Mouse (Mus musculus) cerebellum, adult 8-10 months (tissue): ENCODE results near the gene Fxyd2.

ENCODE experiments used
- DNase-seq: peaks from one replicate; pipeline ENCODE4 v3.0.0; 2022

Gene Fxyd2

DNA sequence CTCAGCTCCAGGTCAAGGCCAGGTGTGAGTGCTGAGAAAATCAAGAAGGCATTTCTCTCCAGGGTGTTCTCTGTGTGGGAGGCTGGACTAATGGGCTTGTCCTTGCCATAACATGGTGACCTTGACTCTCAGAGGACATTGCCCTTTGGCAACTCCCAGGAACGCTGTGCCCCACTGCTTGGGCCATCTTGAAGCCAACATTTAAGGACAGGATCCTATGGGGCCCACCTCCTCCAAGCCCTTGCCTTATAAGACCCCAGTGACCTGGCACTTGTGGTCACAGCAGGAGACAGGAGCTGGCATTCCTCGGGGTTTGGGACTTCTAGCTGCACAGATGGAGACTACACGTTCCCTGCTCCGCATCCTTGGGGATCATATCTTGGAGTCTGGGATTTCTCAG, at the start of gene Fxyd2:
Fxyd2 (plus strand) TSS at position 236 of the 400 bp plus-strand sequence.
- no peak for DNase-seq

DNA sequence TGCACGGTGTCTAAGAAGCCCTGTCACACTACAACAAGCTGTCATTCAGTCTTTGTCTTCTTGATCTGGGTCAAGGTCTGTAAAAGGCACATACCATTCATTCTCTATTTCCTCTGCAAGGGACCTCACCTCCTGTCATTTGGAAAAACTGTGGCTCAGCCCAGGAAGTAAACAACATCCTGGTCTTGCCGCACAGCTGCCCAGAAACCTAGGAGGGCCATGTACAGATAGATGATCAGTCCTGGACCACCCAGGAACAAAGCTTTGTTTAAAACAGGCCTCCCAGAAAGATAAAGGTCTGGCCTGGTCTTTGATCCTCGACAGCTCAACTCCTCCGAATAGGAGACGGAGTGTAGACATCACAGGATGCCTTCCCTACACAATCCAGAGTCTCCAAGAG, 49.6 kb upstream of the Fxyd2 start:
- no peak for DNase-seq

DNA sequence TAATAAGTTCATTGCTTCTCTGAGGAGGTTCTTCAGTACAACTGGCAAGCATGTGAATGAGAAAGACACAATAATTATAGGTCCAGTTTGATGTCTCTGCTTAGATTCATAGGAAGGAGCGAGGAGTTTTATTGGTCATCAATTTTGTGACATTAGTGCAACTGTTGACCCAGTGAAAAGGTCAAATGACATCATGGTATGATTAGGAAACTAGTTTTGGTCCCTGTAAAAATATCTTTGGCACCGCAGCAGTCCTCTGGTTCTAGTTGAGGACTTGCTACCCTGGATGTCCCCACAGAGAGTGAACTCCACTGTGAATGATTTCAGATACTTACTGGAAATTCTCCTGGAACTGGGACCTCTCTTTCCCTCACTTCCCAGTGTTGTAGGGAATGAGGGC, 44.3 kb upstream of the Fxyd2 start:
- no peak for DNase-seq

DNA sequence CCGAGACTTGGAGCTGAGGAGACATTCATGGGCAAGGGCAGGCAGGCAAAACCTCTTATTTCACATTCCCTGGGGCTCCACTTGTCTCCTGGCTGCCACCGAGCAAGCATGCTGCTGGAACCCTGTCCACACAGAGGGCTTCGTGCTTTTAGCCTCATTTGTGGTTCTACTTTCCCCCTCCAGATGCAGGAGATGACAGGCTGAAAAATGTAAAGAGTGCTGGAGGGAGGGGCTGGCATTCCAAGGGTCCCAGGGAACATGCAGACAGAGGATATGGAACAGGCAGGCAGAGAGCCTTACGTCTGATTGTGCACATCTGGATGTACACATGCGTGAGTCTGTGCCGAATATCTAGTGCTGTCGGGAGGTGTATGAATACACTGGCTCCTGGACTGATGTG, 41.1 kb upstream of the Fxyd2 start:
- DNase-seq: no peak

DNA sequence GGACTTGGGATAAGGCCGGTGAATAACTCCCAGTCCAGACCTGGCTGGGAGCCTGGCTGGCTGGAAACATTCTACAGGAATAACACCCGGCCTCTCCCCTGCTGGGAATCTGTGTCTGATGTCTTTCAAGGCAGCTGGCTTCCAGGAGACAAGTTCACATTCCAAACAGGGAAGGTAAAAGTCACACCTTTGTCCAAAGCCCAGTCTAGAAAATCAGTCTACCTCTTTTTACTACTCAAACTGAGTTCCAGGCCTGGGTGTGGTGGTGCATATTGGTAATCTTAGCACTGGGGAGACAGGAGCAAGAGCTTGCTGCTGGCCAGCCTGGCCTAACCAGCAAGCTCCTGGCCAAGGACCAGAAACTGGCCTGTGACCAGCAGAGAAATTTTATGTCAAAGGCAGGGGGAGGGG, 37.4 kb upstream of the Fxyd2 start:
- DNase-seq: peak; percentile 70

DNA sequence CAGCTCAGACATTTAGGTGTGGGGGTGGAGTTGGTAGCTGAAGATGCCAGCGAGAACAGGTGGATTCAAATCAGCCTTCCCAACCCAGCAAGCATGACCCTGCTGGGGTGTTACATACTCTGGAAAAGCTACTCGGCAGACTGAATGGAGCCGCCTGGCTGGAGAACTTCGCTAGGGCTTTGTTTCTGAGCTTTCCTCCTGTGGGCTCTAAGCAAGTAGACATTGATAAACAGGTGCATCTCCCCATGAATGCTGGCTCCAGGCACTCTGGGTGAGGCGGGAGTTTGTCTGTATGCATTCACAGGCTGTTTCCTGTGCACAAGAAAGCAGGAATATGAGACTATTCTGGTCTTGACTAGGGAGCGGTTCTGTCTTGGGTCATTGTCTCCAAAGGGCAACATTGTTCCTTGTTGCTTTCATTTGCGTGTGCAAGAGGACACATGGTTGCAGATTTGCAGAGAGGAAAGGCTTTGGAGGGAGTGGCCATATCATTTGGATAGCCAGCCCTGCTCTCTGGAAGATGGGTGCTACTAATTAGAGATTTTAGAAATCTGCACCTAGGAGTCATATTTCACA, 35.7 kb upstream of the Fxyd2 start:
- peak; percentile 61 for DNase-seq

DNA sequence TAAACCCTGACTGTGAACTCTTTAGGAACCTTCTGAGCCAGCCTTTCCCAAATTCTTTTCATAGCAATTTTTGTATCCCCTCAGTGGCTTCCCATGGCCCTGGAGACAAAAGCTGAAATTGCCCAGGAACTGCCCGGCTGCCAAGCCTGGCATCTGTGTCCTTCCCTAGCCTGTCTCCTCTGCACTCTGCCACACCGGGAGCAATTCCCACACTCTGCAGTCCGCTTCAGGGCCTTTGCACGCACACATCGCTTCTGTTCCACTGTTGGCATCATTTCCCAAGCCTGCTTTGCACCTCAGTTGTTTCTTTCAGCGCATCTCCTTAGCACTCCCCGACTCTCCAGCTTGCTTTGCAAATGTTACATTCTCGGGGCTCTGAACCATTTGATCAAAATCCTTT, 31.8 kb upstream of the Fxyd2 start:
- no peak for DNase-seq

DNA sequence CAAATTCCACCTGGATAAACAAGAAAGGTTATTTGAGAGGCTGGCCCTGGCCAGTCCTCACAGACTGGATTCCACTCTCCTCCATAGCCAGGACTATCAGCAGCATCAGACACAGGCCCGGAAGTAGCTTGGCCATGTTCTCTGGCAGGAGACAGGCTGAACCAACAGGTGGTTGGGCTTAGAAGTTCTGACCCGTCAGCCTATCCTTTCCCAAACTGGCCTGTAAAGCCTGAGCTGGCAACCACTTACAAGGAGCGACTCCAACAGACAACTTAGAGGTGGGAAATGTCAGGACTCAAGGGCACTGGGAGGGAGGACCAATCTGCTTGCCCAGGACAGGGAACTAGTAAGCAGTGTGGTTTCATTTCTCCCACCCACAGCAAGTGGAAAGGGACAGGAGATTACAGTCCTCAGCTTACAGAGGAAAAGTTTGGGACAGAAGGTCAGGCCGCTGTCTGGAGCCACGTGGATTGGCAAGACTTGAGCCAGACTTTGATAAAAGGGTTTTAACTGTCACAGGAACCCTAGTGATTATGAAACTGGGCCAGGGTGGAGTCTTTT, 31.0 kb upstream of the Fxyd2 start:
- no peak for DNase-seq

DNA sequence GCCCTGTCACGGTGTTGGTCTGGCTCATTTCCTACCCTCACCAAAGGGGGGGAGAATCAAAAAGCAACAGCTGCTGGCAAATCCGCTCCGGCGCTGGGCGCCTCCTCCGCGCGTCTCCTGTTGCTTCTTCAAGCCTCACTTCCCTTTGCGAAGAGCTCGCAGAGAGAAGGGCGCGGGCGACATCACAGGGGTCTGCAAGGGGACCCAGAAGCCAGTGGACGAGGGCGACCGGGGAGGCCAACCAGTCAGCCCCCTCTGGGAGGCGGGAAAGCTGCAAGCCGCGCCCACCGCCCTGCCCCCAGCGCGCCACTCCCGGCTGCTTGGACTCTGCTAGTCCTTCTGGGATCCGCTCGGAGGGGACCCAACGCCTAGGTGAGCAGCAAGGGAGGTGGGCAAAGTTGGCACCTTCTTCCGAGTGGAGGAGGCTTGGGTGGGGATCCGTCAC, 29.3 kb upstream of the Fxyd2 start, which contains the start of gene Fxyd6:
Fxyd6 (plus strand) TSS at position 69 of the 445 bp plus-strand sequence.
- DNase-seq: peak; percentile 49

DNA sequence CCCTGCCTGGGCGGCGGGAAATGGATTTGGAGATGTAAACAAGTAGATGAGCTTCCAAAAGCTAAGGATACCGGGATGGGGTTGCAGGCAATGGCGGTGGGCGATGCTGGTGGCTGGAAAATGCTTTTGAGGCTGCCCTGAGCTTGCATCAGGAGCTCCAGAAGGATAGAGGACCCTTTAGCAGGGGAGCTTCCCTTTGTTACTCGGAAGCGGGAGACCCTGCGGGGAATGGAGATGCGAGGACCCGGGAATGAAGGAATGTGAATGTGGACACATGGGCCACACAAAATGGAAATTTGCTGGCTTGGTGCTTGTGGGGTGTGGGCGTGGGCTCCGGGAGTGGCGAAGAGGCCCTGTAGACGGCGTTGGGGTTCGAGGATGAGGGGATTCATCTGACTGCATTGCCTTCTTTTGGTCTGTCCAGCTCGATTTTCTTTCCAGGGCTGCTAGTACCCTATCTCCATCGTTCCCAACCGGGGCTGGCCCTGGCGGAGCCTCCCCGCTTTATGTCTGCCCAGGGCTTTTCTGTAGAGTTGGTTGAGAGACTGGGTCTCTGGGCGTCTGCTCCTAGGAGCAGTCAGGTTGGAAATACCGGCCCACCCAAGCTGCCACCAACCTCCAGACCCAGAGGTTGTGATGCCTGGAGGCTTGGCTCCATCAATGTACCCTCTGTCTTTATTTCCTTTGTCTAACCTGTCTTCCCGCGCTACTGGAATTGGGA, 28.7 kb upstream of the Fxyd2 start:
- DNase-seq: no peak

DNA sequence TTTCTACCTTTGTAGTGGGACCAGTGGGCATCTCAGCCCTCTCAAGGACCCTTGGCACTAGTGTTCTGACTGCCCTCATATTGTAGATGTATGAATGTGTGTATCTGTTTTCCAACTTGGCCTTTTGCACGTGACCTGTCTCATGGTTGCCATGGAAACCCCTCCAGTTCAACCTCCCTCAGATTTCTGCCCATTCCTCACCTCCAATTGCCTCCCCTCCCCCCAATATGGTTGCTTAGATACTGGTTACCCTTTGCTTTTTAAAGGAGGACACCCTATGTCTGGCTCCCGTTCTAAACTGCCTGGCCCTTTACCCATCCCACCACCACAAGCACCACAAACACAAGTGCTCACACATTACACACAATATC, 28.1 kb upstream of the Fxyd2 start:
- DNase-seq: no peak

DNA sequence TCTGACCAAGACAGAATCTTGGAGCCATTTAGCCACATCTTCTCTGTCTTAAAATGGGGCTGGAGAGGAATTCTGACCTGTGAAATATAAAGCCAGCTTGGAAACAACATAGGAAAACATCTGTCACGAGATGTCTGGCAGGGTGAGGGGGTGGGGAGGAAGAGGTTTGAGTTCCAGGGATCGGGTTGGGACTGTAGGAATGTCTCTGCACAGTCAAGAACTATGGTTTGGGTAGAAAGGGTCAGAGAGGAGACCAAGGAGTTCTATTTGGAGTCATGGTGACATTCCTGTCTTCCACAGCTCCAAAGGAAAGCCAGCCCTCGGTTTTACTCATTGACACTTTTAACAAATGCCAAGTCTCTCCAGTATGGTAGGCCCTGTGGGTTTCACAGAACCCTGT, 25.6 kb upstream of the Fxyd2 start:
- no peak for DNase-seq

DNA sequence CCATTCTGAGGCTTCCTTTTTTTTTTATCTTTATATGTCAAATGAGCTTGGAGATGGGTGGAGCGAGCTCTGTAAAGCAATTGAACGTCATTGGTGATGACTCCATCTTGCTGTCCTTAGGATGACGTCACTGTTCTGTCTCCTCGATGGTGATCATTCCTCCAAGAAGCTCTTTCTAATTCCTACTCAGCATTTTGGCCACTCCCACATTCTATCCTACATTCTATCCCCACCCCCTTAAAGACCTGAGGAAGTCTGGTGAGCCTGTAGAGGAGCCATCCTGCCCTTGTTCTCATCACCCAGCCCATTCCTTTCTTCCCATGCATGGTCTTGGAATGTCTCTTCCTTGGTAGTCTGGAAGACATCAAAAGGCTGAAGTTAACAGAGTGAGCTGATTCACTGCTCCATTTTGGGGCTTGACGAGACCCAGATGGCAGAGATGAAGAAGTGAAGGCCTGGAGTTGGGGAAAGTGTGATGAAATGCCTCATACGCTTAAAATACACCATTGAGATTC, 24.4 kb upstream of the Fxyd2 start:
- DNase-seq: no peak

DNA sequence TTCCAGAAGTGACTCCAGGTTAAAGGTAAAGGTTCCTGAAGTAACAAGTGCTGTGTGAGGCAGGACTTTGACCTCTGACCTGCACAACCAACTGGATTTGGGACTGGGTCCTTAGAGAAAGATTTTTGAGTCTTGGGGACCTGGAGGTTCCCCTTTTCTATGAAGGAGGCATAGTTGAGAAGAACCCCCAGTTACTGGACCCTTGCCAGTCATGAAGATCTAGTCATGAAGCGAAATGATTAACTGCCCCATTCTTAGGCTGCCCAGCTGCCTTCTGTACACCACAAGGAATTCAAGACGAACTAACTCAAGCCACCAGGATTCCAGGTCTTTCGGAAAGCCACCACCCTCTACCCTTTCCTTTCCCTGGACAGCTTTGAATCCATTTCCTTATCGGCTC, 23.0 kb upstream of the Fxyd2 start:
- DNase-seq: no peak

DNA sequence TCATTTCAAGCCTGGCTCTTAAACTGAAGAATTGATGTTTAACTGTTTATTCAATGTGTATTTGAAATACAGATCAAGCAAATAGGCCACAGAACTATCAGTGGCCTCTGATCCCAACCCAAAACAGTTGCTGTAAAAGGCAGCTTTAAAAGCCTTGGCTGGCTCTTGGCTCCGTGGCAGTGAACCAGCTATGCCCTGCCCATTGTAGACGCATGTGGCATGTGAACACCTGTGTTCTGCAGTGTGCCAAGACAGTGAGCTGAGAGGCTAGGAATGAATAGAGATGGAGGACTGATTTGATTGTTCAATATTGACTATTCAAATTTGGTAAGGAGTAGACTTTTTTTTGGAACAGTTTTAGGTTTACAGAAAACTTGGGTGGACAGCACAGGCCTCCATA, 22.6 kb upstream of the Fxyd2 start:
- DNase-seq: peak; percentile 55

DNA sequence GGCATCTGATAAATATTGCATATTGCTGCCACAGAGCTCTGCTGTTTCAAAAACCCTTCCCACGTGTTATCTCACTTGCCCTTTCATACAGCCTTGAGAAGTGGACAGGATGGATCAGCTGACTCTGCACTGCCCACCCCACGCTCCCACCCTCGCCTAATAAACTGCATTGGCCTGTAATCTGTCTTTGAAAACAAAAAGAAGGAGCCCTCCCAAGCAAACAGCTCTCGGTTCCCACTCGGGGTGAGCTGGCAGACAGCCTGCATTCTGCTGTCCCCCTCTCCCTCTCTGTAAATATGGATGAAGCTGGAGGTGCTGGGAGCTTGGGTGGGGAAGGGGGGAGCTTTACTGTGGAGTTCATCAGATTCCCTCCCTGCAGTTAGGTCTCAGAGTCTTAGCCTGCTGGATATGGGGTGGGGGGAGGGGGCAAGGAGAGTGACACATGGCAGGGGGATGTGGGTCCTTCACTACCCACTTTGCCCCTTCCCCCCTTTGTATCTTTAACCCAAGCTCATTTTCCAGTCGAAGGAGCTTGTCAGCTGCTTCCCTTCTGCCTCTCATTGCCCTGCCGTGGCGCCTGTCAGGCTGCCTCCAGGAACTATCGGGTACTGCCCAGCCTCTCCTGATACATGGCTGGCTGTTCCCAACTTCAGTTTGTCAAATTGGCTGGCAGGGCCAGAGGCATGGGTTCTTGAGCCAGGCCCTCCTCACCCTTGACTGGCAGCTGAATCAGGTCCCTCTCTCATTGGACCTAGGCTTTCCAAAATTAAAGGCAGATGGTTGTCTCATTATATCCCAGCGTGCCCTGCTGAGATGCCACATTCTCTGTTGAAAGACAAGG, 18.8 kb upstream of the Fxyd2 start:
- peak; percentile 69 for DNase-seq

DNA sequence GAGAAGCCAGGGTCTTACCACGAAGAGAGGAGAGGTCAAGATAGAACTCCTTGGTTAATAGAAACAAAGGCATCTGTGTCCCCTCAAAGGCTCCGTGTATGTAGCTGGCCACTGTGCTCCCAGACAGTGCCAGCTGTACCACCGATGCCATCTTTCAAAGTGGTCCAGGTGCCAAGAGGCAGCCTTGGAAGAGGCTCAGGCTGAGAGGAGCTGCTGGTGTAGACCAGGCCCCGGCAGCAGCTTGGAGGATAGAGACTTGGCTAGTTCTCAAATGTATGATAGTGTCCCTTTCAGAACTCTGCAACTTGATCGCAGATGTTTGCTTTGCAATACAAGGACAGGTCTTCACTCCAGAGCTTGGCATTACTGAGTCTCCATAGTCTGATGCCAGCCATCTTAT, 17.1 kb upstream of the Fxyd2 start:
- DNase-seq: no peak

DNA sequence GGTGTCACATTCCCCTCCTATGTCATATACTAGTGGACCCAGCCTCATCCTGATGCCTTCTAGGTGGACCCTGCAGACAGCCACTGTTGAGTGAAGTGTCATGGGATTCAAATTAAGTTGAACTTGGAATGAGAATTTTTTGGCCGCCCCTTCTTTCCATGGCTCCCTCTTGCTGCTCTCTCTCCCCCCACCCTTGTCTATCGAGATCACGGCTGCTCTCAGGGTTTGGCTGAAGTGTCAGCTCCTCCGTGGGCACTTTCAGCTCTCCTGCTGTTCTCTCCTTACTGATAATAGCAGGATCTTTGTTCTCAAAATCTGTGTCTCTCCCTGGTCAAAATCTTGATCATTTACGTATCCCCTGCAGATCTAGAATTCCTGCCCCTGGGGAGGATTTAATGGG, 16.6 kb upstream of the Fxyd2 start:
- DNase-seq: no peak

DNA sequence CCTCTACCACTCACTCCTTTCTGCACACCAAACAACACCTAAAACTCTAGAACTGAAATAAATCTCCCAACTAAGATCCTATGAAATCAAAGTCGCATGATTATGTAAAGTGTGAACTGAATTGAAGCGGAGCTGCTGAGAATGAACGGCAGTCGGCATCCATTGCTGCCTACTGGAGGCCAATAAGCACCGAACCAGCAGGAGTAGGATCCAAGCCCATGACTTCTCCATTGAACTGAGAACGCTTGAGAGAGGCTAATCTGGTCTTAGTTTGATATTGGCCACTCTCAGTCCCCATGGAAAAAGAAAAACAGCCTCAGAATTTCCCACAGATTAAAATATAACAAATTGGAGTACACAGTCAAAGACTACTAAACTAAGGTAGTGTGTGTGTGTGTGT, 15.6 kb upstream of the Fxyd2 start:
- DNase-seq: no peak

DNA sequence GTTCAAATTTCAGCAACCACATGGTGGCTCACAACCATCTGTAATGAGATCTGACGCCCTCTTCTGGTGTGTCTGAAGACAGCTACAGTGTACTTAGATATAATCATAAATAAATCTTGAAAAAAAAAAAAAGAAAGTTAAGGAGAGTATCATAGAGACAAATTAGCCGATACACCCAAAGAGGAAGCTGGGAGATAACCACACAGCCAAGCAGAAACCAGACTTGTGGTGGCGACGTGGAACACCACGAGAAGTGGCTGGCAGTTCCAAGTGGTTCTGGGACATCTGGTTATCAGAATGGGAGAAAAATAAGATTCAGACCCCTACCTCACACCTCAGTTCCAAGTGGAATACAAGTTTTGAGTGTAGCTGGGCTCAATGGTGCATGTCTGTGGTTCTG, 12.8 kb upstream of the Fxyd2 start:
- no peak for DNase-seq

DNA sequence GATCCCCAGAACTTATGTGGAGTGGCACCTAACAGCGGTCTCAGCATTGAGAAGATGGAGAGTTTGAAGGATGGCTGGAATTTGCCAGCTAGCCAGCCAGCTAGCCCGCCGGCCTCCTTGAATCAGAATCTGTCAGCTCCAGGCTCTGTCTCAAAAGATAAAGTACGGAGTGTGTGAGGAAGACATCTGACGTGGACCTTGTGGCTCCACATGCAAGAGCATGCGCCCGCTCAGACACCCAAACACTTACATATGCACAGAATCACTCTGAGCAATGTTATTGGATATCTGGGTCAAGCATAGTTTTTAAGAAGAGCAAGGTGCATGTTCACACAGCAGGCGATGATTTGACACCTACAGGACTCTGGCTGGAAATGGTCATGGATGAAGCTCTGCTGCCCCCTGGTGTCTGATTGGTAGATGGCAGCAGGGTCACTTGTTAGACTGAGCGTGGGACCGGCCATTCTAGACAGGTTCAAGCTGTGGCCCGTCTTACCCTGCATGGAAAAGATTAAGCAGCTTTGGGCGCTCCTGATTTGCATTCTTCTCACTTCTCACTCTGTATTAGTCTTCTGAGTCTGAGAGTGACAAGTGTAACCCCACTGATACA, 11.0 kb upstream of the Fxyd2 start:
- peak; percentile 94 for DNase-seq

DNA sequence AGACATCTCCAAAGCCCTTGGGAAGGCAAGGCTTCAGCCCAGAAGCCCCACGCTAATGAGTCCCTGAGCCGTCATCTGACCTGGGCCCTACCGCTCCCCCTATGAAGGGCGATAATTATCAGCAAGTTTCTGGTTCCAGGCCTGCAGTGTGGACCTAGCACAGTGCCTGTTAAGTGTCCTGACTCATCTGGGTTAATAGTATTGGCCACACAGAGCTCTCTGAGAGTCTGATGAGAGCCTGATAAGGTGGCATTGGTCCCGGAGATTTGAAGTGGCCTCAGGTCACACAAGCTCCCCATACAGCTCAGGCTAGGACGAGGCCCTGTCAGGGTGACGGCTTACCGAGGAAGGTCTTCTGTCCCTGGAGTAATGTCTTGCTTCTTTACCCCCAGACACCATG, 9.9 kb upstream of the Fxyd2 start:
- no peak for DNase-seq

DNA sequence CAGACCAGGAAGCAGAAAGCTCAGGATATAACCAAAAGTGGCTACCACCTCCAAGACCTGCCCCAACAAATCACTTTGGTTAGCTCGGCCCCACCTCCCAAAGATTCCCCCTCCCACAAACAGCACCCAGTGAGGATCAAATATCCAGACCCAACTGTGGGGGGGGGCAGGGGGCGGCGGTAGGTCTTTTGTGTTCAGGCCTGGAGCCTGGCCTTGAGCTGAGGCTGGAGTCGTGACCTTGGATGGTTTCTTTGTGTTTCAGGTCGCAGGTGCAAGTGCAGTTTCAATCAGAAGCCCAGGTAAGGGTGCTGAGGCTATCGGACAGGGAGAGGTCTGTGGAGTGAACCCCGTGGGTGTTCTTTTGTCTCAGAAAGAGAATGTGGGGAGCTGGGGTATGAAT, 8.2 kb upstream of the Fxyd2 start:
- no peak for DNase-seq
